Mouse (Mus musculus) cerebellum, adult 2 months (tissue): ENCODE results near the gene Ppil1.

Experiments used
- CTCF ChIP-seq: fragments of 200-500 bp; IDR thresholded peaks from 2 replicates; pipeline ENCODE4 v1.5.1; 2011; ENCODE audit warnings: low read depth, mild to moderate bottlenecking, control low read depth, low read length, moderate library complexity, borderline replicate concordance; ENCODE audit not compliant: insufficient read depth
- POLR2A ChIP-seq: fragments of 200-500 bp; IDR thresholded peaks from 2 replicates; pipeline ENCODE4 v1.6.1; 2011; ENCODE audit warnings: low read length, control low read depth, borderline replicate concordance; ENCODE audit not compliant: insufficient read depth

DNA sequence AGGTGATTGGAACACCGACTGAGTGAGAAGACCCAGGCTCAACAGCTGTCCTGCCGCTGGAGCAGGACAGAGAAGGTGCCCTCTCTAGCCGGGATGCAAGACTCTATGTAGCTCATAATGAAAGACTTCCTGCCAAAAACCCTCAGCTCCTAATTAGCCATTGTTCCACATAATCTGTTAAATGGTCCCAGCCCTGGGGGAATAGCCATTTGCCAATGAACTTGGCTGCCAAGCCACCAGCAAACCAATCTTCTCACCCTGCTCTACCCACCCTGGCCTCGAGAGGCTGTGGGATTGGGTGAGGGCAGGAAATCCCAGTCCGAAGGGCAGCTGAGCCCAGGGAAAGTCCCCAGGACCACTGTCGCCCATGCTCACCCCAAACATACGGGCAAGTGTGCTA, 47.9 kb downstream of the Ppil1 start:
- TF ChIP-seq CTCF (no peak), POLR2A (no peak)
